Mouse (Mus musculus) v-Abl transformed pro-B cells (cell line): Measurements from ENCODE around the gene Slc22a23.

Experiments
- in situ Hi-C, 2 experiments: fragments of 400-800 bp; cut with MboI; formaldehyde crosslinking; loops; one replicate each; pipeline ENCODE4 v1.15.1; 2025; ENCODE audit not compliant: unreplicated experiment in 2 of 2

The Slc22a23 gene

DNA sequence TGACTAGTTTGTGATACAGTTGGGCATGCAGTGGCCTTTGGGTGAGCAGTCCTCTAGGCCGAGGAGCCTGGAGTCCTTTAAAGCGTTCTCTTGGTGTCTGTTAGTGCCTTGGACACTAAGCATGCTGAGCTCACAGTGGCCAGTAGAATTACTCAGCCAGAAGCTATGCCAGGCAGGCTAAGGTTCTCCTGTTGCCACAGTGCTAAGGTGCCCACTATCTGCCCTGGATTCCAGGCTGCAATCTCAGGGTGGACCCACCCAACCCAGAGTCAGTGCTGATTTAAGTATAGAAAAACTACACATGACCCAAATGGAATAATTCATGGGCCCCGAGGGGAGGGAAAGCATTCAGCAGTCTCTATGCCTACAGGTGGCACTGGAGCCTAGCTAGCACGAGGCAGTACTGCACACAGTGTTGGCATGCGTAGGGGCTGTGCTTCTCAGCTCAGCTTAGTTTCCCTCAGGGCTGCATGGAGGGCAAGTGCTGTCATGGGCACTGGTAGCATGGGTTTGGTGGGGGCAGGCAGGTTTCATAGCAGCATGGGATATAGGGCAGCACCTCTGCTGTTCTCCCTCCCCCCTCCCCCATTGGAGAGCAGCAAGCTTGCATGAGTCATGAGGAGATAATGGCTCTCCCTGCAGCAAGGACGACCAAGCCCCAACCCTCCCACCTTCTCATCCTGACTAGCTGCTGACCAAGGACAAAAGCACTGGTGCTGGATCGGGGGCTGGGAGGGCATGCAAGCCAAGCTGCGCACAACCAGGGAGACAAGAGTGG, 152.4 kb downstream of the Slc22a23 start:
- in situ Hi-C loops, result loop anchor here (5.0 to 25.0 kb wide), 5 partner anchors 440 to 1745 kb away; no protein-coding TSS in a partner anchor

DNA sequence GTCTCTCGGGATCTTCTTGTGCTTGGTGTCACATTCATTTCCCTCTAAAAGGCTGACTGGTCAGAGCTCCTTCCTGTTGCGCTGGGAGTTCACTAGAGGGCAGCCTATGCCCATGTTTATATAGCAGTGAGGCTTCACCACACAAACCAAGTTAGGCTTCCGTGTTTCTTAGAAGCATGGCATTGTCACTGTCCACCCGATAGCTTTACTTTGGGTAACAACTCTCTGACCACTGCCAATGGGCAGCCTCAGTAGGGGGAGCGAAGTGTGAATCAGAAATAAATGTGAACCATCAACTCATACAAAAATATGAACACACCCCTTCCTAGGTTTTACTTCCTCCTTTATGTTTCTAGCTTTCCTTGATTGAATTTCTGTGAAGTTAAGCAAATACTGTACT, 157.4 kb downstream of the Slc22a23 start:
- in situ Hi-C loops, result loop anchor here (5.0 to 25.0 kb wide), 6 partner anchors 445 to 1750 kb away; no protein-coding TSS in a partner anchor

DNA sequence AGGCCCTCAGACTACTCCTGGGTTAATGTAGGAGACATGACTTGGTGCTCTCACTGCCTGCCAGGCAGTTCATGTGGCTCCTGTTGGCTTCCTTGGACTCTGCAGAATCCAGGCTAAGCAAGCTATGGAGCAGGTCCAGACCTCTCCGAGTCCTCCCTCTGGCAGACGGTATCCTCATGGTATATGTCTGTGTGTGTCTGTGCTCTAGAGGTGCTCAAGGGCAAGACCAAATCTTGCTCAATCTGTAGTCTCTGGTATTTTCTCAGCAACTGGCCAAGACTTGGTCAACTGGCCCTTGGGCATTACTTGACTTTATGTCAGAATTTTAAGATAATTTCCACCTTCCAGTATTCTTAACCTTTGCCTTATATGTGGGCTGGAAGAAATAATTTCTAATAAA, 159.6 kb downstream of the Slc22a23 start:
- in situ Hi-C loops, result loop anchor here (5.0 to 25.0 kb wide), 6 partner anchors 447 to 1752 kb away; no protein-coding TSS in a partner anchor

DNA sequence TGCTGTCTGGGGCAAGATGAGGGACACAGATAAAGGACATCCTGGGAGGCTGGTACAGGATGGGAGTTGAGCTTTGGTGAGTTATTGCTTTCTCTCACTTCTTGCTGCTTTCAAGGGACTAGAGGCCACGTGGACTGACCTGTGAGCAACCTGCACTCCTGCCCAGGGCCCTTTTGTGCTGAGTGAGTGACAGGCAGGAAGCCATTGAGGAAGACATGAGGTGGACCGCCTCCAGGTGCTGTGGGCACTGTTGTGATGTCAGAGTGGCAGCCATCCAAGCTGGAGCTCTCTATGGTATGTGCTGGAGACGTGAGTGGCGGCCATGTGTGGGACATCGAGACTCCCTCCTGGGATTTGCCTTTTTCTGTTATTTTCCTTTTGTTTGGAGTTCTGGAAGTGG, 163.4 kb downstream of the Slc22a23 start:
- in situ Hi-C loops, result loop anchor here (25.0 kb wide), 4 partner anchors 606 to 1756 kb away; no protein-coding TSS in a partner anchor

DNA sequence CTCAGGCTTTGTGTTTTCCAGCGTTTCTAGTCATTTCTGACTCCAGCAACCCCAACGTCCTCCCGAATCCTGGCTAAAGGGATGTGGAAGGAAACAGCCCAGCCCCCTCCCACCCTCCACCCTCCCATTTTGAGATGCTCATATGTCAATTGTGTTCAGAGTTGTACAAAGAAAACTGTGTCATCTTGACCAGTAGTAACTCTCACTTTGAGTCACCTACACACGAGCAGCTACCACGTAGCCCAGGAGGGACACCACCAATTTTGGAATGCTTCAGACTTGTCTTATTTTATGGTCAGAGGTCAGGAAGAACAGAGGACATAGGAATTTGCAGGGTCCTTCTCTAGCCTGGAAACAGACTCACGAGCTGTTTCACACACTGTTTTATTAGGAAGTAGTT, 171.0 kb downstream of the Slc22a23 start:
- in situ Hi-C loops, result no loop called here

DNA sequence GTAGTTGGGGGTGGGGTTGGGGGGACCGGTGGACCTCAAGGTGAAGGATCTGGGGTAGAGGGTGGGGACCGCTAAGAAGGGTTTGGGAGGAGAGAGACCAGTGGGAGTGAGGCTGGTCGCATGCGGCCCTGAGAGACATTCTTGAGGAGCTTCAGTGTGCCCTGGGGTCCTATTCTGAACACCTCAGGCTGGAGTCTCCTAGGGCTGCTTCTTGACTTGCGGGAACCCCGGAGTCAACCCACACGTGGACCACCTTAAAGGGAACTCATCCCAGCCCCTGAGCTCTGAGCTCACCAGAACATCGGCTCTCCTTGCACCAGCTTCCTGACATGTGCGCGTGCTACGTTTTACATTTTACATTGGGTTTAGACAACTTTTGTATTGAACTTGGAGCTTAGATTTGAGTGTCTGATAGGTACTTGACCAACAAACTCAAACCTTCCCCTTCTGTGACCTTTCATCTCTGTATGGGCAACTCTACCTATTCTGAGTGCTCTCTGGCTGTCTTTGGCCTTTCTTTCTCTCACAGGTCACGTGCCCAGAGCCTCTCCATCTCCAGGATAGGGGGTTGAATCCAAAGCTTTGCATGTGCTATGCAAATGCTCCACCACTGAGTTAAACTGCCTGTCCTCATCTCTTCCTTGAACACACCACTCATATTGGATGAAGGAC, 181.5 kb downstream of the Slc22a23 start:
- in situ Hi-C loops, result loop anchor here in 1 of 2 experiments (10.0 kb wide), 1 partner anchor 711 kb away; the partner anchor contains the start of gene Prpf4b

DNA sequence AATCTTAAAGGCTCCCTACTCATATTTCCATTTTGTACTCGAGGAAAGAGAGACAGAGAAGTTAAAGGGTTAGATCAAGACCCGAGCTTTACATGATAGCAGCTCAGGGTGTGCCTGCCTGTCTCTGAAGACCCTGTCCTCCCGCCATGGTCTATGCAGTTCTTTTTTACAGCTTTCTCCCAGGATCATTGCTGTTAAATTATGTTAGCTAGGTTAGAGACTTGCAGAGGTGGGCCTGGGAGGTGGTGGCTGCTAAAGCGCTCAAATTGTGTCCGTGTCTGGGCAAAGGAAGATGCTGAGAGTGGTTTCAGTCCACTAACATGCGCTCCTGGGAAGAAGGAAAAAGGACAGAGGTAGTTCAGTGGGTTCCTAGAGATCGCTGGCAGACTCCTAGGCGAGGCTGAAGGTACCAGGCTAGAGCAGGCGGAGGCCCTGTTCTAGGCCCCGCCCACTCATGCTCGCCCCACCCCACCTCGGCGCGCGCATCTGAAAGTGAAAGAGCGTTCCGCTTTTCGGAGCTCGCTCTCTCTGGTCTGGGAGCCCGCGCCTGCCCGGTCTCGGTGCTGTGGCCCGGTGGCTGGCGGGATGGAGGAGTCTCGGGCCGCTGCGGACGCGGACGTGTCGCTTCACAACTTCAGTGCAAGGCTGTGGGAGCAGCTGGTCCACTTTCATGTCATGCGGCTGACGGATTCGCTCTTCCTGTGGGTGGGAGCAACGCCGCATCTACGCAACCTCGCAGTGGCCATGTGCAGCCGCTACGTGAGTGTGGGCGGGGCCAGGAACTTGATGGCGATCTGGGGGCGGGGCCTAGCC, 182.3 kb downstream of the Slc22a23 start, which contains the start of gene Psmg4:
TSS of gene Psmg4 (plus strand) at position 474 of the 813 bp plus-strand sequence.
- in situ Hi-C loops, result loop anchor here in 1 of 2 experiments (10.0 kb wide), 1 partner anchor 712 kb away; the partner anchor contains the start of gene Prpf4b

DNA sequence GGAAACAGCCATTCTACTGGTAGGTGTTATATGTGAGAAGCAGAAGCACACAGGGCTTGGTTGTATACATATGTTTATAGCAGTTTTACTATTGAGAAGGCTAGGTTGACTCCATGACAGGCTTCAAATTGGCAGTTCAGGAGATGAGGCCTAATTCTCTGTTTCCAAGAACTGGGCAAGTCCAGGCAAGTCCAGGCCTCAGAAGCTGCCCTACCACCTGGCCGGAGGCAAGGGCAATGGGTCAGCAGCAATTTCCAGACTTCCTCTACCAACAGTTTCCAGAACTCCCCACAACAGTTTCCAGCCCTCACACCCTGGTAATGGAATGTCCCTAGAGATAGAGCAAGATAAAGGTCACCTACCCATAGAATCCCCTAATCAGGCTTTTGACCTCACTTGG, 185.1 kb downstream of the Slc22a23 start:
- in situ Hi-C loops, result loop anchor here (5.0 to 10.0 kb wide), 3 partner anchors 113 to 715 kb away; partner anchors contain the start of genes Nqo2 (in 1 of the 2) and Prpf4b (in 1 of the 2)

DNA sequence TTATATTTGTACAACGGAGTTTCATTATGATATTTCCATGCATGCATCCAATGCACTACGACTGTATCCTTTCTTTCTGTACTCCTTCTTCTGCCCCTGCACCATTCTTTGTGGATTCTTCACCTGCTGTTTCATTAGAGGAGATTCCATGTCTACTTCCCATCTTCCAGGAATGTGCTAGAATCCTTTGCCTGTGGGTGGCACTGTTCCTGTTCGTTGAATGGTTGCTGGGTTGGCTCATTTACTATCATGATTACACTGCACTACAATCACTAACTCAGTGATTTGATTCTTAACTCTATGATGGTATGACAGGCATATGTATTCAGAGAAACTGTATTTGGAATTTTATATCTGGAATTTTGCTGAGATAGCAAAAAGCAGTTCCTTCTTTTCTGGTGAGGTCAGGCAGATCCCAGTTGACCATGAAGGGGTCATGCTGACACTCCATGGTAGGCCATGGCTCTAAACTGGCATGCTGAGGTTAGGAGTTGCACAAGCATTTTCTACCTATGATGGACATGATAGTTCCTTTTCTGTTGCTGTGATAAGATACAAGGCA, 187.3 kb downstream of the Slc22a23 start:
- in situ Hi-C loops, result loop anchor here (5.0 to 10.0 kb wide), 2 partner anchors 110 to 193 kb away; partner anchors contain the start of gene Nqo2 (in 1 of the 2)

DNA sequence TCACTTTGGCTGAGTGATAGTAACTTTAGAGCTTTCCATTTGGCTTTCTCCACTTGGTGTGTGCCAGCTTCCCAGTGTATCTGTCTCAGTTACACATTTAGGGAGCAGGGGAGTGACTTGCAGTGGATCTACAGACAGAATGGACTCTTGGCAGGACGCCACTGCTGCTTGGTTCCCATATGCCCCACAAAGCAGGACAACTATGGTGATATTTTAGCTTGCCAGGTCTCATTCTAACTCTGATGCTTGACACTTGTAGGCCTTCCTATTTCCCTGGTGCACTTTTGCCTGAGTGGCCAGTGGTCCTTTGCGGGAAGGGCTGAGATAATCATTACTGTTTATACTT, 188.2 kb downstream of the Slc22a23 start:
- in situ Hi-C loops, result loop anchor here (5.0 to 10.0 kb wide), 2 partner anchors 110 to 192 kb away; partner anchors contain the start of gene Nqo2 (in 1 of the 2)

DNA sequence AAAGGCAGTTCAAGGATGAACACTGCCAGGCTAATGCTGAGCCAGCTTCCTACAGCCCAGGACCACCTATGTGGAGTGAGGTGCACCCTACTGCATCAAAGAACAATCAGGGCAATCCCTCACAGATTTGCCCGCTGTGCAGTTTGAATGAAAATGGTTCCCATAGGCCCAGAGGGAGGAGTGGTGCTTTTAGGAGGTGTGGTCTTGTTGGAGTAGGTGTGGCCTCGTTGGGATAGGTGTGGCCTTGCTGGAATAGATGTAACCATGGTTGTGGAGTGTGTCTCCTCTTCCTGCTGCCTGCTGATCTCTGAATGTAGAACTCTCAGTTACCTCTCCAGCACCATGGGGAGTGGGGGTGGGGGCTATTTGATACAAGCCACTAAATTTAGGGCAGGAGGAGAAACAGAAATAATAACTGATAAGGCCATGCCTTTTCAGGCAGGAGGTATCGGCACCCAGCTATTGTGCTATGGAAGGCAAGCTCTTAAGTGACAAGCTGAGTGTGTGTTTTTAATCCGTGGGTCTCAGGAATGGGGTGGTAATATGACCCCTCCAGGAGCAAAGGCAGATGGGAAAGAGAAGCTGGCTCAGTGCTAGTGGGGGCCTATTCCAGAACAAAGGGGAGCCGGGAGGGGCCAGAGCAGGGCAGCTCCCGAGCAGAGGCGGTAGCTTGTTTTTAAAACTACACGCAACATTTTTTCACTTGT, 188.7 kb downstream of the Slc22a23 start:
- in situ Hi-C loops, result loop anchor here (5.0 to 10.0 kb wide), 2 partner anchors 109 to 191 kb away; partner anchors contain the start of gene Nqo2 (in 1 of the 2)

DNA sequence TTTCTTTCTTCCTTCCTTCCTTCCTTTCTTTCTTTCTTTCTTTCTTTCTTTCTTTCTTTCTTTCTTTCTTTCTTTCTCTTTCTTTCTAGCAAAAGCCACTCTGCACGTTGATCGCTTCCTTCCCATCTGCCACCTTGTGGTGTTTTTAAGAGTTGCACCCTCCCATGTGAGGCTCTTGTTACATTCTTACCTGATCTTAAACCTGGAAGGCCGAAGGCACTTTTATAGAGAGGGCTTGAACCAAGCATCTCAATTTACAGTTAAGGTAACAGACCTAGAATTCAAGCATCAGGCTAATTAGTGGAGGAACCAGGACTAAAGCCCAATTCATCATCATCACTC, 190.1 kb downstream of the Slc22a23 start:
- in situ Hi-C loops, result loop anchor here (5.0 to 10.0 kb wide), 2 partner anchors 108 to 190 kb away; partner anchors contain the start of gene Nqo2 (in 1 of the 2)

DNA sequence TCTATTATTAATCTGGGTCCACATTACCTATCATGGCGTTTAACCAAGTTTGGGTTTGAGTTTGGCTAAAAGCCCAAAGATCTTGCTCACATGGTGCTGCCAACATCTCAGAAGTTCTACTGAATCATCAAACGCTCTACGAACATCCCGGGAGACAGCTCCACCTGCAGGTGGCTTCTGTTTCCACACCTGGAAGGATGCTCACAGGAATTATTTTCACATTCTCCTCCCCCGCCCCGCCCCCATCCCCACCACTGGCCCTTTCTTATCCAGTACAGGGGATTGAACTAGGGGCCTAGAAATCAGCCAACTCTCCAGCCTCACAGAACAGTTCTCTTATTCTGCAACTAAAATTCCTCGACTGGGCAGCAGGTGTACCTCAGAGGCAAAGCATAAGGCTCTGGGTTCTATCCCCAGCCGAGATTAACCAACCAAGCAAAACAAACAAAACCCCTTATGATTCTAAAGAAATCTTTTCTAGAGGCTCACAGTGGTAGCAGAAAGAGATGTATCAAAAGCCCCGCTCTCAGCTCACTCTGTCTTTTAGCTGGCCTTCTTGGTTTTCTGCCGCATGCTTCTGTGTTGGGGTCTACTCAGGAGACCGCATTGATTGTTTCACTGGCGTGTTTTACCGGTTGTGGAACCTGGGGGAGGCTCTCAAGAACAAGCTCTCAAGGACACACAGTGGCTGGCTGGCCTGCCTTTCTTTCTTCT, 190.6 kb downstream of the Slc22a23 start:
- in situ Hi-C loops, result loop anchor here in 1 of 2 experiments (5.0 to 10.0 kb wide), 2 partner anchors 107 to 190 kb away; partner anchors contain the start of gene Nqo2

DNA sequence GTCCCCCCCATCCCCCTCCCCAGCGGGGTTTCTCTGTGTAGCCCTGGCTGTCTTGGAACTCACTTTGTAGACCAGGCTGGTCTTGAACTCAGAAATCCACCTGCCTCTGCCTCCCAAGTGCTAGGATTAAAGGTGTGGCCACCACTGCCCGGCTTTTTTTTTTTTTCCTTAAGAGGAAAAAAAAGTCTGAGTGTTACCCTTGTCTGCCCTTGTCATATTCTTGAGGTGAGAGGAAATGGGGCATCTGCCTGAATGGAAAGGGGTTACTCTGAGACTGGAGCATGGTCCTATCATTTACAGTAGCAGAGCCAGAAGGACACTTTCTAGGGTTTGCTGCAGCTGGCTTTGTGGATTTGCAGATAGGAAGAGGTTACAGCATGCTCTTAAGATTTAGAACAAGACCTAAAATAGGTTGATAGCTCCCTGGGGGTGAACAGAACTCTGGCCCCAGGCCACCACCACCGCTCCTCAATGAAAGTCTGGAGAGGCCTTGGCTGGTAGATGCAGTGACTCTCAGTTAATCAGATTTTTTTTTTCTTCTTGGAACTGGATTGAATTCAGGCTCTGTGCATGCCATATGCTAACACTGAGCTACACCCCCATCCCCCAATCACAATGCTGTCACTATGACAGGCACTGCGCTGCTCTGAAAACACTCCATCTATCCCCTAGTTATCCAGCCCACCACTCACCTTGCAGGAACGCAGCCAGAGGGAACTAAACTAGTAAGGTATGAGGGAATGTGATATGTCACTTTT, 191.5 kb downstream of the Slc22a23 start:
- in situ Hi-C loops, result loop anchor here in 1 of 2 experiments (5.0 to 10.0 kb wide), 2 partner anchors 106 to 189 kb away; partner anchors contain the start of gene Nqo2

DNA sequence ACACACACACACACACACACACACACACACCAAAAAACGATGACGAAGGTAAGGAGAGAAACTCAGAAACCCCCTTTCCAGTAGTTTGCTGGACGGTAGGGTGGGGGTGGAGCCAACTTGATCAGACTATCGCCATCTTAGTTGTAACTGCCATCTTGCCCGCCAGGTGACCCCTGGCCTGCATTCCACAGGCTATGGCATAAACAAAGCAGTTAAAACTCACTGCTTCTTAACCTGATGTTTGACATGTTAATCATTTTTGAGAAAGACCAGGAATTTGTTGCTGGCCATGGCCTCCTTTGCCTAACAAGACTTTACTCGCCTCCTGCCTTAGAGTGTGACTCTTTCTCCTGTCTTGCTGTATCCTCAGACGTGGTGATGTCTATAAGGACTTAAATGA, 192.3 kb downstream of the Slc22a23 start:
- in situ Hi-C loops, result loop anchor here in 1 of 2 experiments (5.0 to 10.0 kb wide), 2 partner anchors 105 to 188 kb away; partner anchors contain the start of gene Nqo2

DNA sequence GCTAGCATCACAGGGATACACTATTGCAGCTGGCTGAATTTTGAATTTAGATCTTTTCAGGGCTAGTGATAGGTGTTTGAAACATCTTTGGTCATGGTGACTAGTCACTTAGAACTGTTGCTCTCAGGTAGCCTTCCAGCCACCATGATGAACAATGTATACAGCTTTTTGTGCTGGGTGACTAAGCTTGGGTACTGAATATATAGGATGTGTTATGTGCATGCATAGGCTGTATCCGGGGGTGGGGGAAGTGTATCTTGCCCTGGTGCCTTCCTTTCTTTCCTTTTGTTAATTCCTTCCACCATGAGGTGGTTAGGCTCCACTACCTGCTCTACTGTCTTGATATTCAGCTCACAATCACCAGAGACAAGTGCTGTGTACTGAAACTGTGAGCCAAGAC, 193.6 kb downstream of the Slc22a23 start:
- in situ Hi-C loops, result loop anchor here in 1 of 2 experiments (5.0 to 10.0 kb wide), 2 partner anchors 104 to 187 kb away; partner anchors contain the start of gene Nqo2

DNA sequence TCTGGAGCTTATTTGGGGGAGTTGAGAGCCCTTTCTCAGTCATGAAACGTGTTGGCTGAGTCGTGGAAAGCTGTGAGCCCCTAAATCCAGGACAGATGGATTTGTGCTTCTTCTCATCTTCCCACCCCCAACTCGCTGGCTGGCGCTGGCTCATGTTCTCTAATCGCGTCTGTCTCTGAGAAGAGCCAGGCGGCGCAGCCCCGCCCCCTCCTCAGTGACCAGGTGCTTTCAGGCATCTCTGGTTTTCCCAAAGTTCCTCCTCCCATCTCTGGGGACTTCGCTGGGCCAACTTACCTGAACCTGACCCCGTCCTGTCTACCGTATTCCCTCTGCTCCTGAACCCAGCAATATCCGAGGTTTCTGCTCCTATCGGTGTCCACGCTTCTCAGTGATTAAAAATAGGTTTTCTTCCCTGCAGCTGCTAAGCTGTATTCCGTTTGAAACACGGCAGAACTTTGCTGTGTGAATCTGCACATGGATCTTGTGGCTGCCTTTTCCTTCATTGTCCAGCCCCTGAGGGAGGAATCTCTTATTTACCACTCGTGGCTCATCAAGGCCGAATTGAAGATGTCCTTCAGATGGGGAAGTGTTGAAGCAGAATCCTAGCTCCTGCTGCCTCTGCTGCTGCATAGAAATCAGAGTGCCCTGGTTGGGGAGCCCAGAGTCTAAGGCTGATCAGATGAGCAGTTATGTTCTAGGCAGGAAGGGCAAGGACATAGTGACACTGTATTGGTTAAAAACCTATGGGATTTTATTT, 194.5 kb downstream of the Slc22a23 start:
- in situ Hi-C loops, result loop anchor here in 1 of 2 experiments (5.0 to 10.0 kb wide), 2 partner anchors 103 to 186 kb away; partner anchors contain the start of gene Nqo2
